Mouse (Mus musculus) kidney, postnatal 0 days (tissue): ENCODE results near the gene Cyfip2. TPM values are rescaled to one million over a fixed set of nuclear protein-coding genes. Genes with fewer than 3 reads are reported as not detected.

Source experiments
- ATAC-seq: fragments of 200-750 bp; cut with Nextera tagmentation; replicated peaks from 2 replicates; pipeline ENCODE4 v1.8.0; 2017; ENCODE audit warnings: low read depth, moderate number of reproducible peaks, moderate TSS enrichment, moderate library complexity; ENCODE audit not compliant: low FRiP score
- DNase-seq: peaks from one replicate; pipeline ENCODE4 v3.0.0-alpha.2; 2016; ENCODE audit warnings: low spot score
- H3K27ac ChIP-seq: fragments of 300-500 bp; sonication (generic); 2 replicates; pipeline ENCODE4 v1.5.1; 2014; ENCODE audit warnings: mild to moderate bottlenecking
- H3K27me3 ChIP-seq: fragments of 300-500 bp; sonication (generic); 2 replicates; pipeline ENCODE4 v1.6.1; 2014; ENCODE audit warnings: low read length, mixed read lengths; ENCODE audit not compliant: insufficient read depth
- H3K36me3 ChIP-seq: fragments of 300-500 bp; sonication (generic); 2 replicates; pipeline ENCODE4 v1.6.1; 2014; ENCODE audit warnings: low read length, mixed read lengths; ENCODE audit not compliant: insufficient read depth
- H3K4me1 ChIP-seq: fragments of 300-500 bp; sonication (generic); replicated peaks from 2 replicates; pipeline ENCODE4 v1.6.1; 2014; ENCODE audit warnings: antibody characterized with exemption, low read length, mixed read lengths; ENCODE audit not compliant: insufficient read depth
- H3K4me2 ChIP-seq: fragments of 300-500 bp; sonication (generic); 2 replicates; pipeline ENCODE4 v1.6.1; 2014; ENCODE audit warnings: mild to moderate bottlenecking, low read length, moderate library complexity, mixed read lengths
- H3K4me3 ChIP-seq: fragments of 300-500 bp; sonication (generic); replicated peaks from 2 replicates; pipeline ENCODE4 v1.5.1; 2014; ENCODE audit warnings: low read depth, low read length
- H3K9ac ChIP-seq: fragments of 300-500 bp; sonication (generic); 2 replicates; pipeline ENCODE4 v1.6.1; 2014; ENCODE audit warnings: low read depth, low read length
- H3K9me3 ChIP-seq: fragments of 300-500 bp; sonication (generic); replicated peaks from 2 replicates; pipeline ENCODE4 v1.6.1; 2016; ENCODE audit warnings: low read length, inconsistent platforms, mixed read lengths
- CTCF ChIP-seq: IDR thresholded peaks from 2 replicates; pipeline ENCODE4 v1.5.1; 2016; ENCODE audit warnings: antibody characterized with exemption, low read depth, mild to moderate bottlenecking, moderate library complexity
- WGBS: fragments of 180-500 bp; shearing (Covaris S2); extraction: QIAGEN DNeasy Blood & Tissue Kit; methylation state at CpG from one replicate; pipeline ENCODE4 v1.1.7; 2014; 5-methylcytosine and 5-hydroxymethylcytosine counted together
- polyA plus RNA-seq: library from polyadenylated mRNA; unstranded; fragments of >200 nt; fragmentation: Nextera tagmentation; extraction: Ambion mirVana; gene quantifications from 2 replicates; pipeline ENCODE4 v1.2.1, GENCODE M21; 2015

The Cyfip2 gene
- polyA plus RNA-seq, 1 experiment from 2014 or later = 17.4 TPM

DNA sequence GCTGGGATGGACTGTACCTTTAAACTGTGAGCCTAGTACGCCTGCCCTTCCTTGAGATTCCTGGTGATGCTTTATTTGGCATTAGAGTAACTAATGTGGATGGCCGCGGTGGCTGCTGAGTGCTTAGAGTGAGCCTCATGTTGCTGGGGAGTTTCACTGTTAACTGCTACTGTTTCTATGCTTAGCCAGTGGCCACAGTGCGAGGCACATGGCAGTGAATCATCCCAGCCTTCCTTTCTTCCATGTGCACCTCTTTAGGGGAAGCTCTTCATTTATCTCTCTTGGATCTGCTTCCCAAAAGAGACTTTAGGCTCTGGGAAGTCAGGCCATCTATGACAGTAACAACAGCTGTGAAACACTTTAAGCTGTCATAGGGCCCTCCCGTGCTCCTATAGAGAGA, 30.0 kb downstream of the Cyfip2 start:
- WGBS = 88% methylated on average over 5 of the region's 5 CpGs

DNA sequence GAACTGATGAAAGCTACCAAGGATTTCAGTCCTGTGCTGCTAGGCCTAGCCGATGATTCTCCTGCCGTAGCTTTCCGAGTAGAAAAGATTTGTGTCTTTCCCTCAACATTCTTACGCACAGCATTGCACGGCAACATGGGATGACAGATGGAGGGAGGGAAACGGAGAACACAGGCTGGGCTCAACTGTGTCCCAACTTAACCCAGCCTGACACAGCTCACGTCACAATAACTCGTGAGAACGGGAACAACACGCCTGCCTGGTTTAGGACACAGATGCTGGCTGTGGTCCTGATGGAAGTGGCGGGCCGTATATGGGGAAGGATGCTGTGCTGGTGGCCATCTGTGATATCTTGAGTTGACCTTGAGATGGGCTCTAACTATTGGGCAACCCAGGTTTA, 34.0 kb downstream of the Cyfip2 start:
- H3K9me3 ChIP-seq = no peaks in the 10 kb centered on the region
- H3K9ac ChIP-seq = no peak overlapping the region
- no peaks in the 10 kb centered on the region for H3K27me3 ChIP-seq
- no peak for ATAC-seq
- no peaks in the 10 kb centered on the region for H3K36me3 ChIP-seq
- no peak overlapping the region for H3K27ac ChIP-seq
- DNase-seq = no peak
- no peak overlapping the region for H3K4me2 ChIP-seq
- 92% methylated on average over 12 of the region's 12 CpGs for whole genome bisulfite sequencing
- TF ChIP-seq CTCF = no peak
- H3K4me3 ChIP-seq = no peak overlapping the region
- no peaks in the 10 kb centered on the region for H3K4me1 ChIP-seq

More for the DNA sequence above, 30.0 kb downstream of the Cyfip2 start:
- no peak overlapping the region for H3K4me2 ChIP-seq
- H3K27me3 ChIP-seq = no peaks in the 10 kb centered on the region
- TF ChIP-seq CTCF = no peak
- no peaks in the 10 kb centered on the region for H3K36me3 ChIP-seq
- no peaks in the 10 kb centered on the region for H3K4me1 ChIP-seq
- H3K4me3 ChIP-seq = no peak overlapping the region
- no peak overlapping the region for H3K27ac ChIP-seq
- DNase-seq (no peak), ATAC-seq (no peak)
- no peaks in the 10 kb centered on the region for H3K9me3 ChIP-seq
- no peak overlapping the region for H3K9ac ChIP-seq

DNA sequence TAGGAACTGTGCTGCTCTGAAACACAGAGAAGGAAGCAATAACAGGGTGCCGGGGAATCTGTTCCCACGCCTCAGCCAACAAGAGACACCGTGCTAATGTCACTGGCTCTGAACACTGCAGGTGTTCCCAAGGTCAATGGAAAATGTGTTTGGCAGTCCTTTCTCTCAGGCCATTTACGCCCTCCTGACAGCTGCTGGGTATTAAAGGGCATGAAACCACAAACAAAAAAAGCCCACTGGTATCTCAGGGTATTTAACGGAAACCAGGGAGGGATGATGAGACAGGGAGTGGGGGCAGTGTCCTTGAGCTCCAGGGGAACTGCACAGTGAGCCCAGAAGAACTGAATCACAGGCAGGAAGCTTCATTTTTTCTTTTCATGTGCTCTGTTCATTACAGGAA, 34.5 kb downstream of the Cyfip2 start:
- WGBS = 82% methylated on average over 5 of the region's 5 CpGs
- Histone ChIP-seq H3K27me3 (no peaks in the 10 kb centered on the region), H3K36me3 (no peaks in the 10 kb centered on the region), H3K4me1 (no peaks in the 10 kb centered on the region), H3K4me3 (no peak overlapping the region), H3K9me3 (no peaks in the 10 kb centered on the region), H3K9ac (no peak overlapping the region), H3K4me2 (no peak overlapping the region), H3K27ac (no peak overlapping the region)
- ATAC-seq = no peak
- no peak for DNase-seq
- no peak for TF ChIP-seq CTCF

DNA sequence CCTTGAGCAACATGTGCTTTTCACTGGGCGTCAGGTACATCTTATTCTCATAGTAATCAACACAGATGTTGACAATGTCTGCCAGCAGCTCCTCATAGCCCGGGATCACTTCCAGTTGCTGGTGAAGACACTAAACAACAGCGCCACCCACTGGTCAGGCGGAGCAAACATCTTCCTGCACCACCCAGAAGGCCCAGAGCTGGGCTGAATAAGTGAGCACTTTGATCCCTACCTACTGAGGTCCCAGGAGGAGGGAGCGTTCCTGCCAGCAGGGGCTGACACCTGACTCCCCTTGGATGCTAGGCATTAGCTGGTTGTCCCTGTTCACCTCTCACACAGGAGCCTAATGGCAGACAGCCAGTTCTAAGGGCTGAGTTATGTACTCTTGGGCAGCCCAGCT, 35.9 kb downstream of the Cyfip2 start:
- H3K36me3 ChIP-seq = no peaks in the 10 kb centered on the region
- no peaks in the 10 kb centered on the region for H3K9me3 ChIP-seq
- TF ChIP-seq CTCF = peak; percentile 60
- no peaks in the 10 kb centered on the region for H3K27me3 ChIP-seq
- no peak overlapping the region for H3K4me3 ChIP-seq
- 49% methylated on average over 5 of the region's 5 CpGs for WGBS
- peak; percentile 59; the same call in 1 of the 2 replicates for ATAC-seq
- no peak overlapping the region for H3K4me2 ChIP-seq
- no peak overlapping the region for H3K27ac ChIP-seq
- H3K4me1 ChIP-seq = no peaks in the 10 kb centered on the region
- no peak overlapping the region for H3K9ac ChIP-seq
- peak; percentile 31 for DNase-seq

DNA sequence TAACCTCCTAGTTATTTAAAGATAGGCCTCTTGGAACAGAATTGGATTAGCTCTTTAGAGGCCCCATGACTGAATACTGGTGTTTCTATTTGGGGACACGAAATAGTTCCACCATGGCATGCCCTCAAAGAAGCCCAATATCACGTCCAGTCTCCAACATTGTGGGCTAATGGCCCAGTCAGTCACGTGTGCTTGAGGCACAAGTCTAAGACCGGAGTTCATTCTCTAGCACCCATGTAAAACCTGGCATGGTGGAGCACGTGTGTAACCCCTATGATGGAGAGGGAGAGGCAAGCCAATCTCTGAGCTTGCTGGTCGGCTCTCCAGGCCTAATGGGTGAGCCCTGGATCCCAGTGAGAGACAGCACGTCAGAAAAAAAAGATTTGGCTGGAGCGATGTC, 36.5 kb downstream of the Cyfip2 start:
- DNase-seq (no peak), ATAC-seq (no peak)
- Histone ChIP-seq H3K27ac (no peak overlapping the region), H3K27me3 (no peaks in the 10 kb centered on the region), H3K9ac (no peak overlapping the region), H3K4me3 (no peak overlapping the region), H3K4me2 (no peak overlapping the region), H3K4me1 (no peaks in the 10 kb centered on the region), H3K36me3 (no peaks in the 10 kb centered on the region), H3K9me3 (no peaks in the 10 kb centered on the region)
- no peak for TF ChIP-seq CTCF
- 90% methylated on average over 8 of the region's 8 CpGs for WGBS

DNA sequence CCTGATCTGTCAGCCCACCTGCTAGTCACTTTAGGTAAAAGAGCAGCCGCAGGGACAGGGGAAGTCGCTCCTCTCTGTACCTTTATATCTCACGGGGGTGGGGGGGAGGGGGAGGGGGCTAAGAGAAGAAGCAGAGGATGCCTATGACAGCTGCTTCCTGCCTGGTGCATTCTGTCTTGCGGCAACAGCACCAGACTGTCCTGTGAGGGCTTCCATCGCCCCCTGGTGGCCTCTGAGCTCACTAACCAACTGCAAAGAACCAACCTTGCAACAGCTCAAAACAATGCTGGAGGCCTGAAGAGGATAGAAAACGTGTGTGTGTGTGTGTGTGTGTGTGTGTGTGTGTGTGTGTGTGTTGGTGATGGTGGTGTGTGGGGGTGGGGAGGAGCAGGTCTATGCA, 37.4 kb downstream of the Cyfip2 start:
- Histone ChIP-seq H3K9ac (no peak overlapping the region), H3K27me3 (no peaks in the 10 kb centered on the region), H3K36me3 (no peaks in the 10 kb centered on the region), H3K4me2 (no peak overlapping the region), H3K9me3 (no peaks in the 10 kb centered on the region), H3K27ac (no peak overlapping the region), H3K4me3 (no peak overlapping the region), H3K4me1 (no peaks in the 10 kb centered on the region)
- TF ChIP-seq CTCF = peak; percentile 84
- ATAC-seq = peak; percentile 74; the same call in 1 of the 2 replicates
- DNase-seq = peak; percentile 84
- 10% methylated on average over 6 of the region's 6 CpGs for WGBS

DNA sequence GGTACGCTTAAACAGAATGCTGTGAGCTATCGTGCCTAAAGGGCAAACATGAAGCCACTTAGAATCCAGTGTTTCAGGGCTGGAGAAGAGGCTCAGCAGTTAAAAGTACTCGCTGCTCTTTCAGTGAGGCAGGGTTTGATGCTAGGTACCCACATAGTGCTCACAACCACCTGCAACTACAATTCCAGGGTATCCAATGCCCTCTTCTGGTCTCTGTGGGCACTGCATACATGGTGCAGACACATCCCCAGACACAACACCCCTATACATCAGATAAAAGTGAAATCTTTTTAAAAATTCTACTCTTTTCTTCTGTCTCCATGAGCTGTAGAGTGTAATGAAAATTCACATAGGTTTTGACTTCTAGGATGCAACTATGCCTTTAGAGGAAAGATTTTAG, 38.7 kb downstream of the Cyfip2 start:
- Histone ChIP-seq H3K27me3 (no peaks in the 10 kb centered on the region), H3K9ac (no peak overlapping the region), H3K4me1 (no peaks in the 10 kb centered on the region), H3K27ac (no peak overlapping the region), H3K9me3 (no peaks in the 10 kb centered on the region), H3K4me2 (no peak overlapping the region), H3K4me3 (no peak overlapping the region), H3K36me3 (no peaks in the 10 kb centered on the region)
- ATAC-seq = no peak
- TF ChIP-seq CTCF = peak; percentile 14; the same call in 1 of the 2 replicates
- WGBS = 96% methylated on average over 3 of the region's 3 CpGs
- DNase-seq = no peak
